Mouse (Mus musculus) left cerebral cortex, postnatal 4 days (tissue): Measurements from ENCODE around the gene Mfsd4b1. TPM values are rescaled to one million over a fixed set of nuclear protein-coding genes. Genes with fewer than 3 reads are reported as not detected.
"Not testable (repeated sequence)": the region's sequence is repeated elsewhere in the genome, so short reads cannot be mapped to it uniquely, and the experiment has no call there.

Experiments
- DNase-seq: peaks from one replicate; pipeline ENCODE4 v3.0.0-alpha.2; 2022
- intact Hi-C: fragments of 180-260 bp; cut with DNase I; formaldehyde crosslinking; loops from one replicate; pipeline ENCODE4 v1.15.1; 2025
- total RNA-seq, 2 experiments: library from RNA; stranded (reverse); gene quantifications; 2 replicates each; pipeline ENCODE4 v1.2.3; 2021

Gene Mfsd4b1
- total RNA-seq, 2 experiments from 2014 or later = 0.44 to 1.1 TPM

- intact Hi-C loops = no loop called here
- peak; percentile 58 for DNase-seq
Measured at GRCm38 (mm10) chr10:40036686-40037560, 11.9 kb upstream of the Mfsd4b1 start.

GRCm38 (mm10) chr10:40034956-40035355 is 9.9 kb upstream of the Mfsd4b1 start:
- no peak for DNase-seq
- intact Hi-C loops = no loop called here

- intact Hi-C loops = no loop called here
Measured at GRCm38 (mm10) chr10:40032897-40033296, 7.8 kb upstream of the Mfsd4b1 start.

GRCm38 (mm10) chr10:40030716-40031115 is 5.6 kb upstream of the Mfsd4b1 start:
- intact Hi-C loops = no loop called here

More at GRCm38 (mm10) chr10:40032897-40033296, 7.8 kb upstream of the Mfsd4b1 start:
- DNase-seq = no peak

GRCm38 (mm10) chr10:40029610-40030009 is 4.5 kb upstream of the Mfsd4b1 start:
- DNase-seq = no peak
- intact Hi-C loops = loop anchor here (10.0 kb wide), 1 partner anchor 65 kb away; the partner anchor contains the start of gene Mfsd4b3

More at GRCm38 (mm10) chr10:40030716-40031115, 5.6 kb upstream of the Mfsd4b1 start:
- no peak for DNase-seq

- DNase-seq = peak; percentile 51
- intact Hi-C loops = loop anchor here (10.0 kb wide), 1 partner anchor 63 kb away; the partner anchor contains the start of gene Mfsd4b3
Measured at GRCm38 (mm10) chr10:40028091-40028490, 3.0 kb upstream of the Mfsd4b1 start.

GRCm38 (mm10) chr10:40026546-40026945 is 1.5 kb upstream of the Mfsd4b1 start:
- no peak for DNase-seq
- intact Hi-C loops = loop anchor here (10.0 kb wide), 1 partner anchor 62 kb away; the partner anchor contains the start of gene Mfsd4b3

- no peak for DNase-seq
Measured at GRCm38 (mm10) chr10:40025560-40025959, 492 bp upstream of the Mfsd4b1 start.

GRCm38 (mm10) chr10:40020401-40020800 is 4.7 kb downstream of the Mfsd4b1 start:
- peak; percentile 8 for DNase-seq
- intact Hi-C loops = loop anchor here (10.0 kb wide), 1 partner anchor 56 kb away; the partner anchor contains the start of gene Mfsd4b3

More at GRCm38 (mm10) chr10:40025560-40025959, 492 bp upstream of the Mfsd4b1 start:
- intact Hi-C loops = loop anchor here (10.0 kb wide), 1 partner anchor 61 kb away; the partner anchor contains the start of gene Mfsd4b3

- intact Hi-C loops = no loop called here
- DNase-seq = no peak
Measured at GRCm38 (mm10) chr10:40019492-40019891, 5.6 kb downstream of the Mfsd4b1 start.

GRCm38 (mm10) chr10:40018261-40018860 is 6.7 kb downstream of the Mfsd4b1 start:
- intact Hi-C loops = no loop called here
- DNase-seq = peak; percentile 19

GRCm38 (mm10) chr10:40009591-40009990 is 15.5 kb downstream of the Mfsd4b1 start:
- no peak for DNase-seq
- intact Hi-C loops = no loop called here

- DNase-seq, intact Hi-C loops: not testable (repeated sequence)
Measured at GRCm38 (mm10) chr10:40008847-40009246, 16.2 kb downstream of the Mfsd4b1 start.

- intact Hi-C loops = no loop called here
- peak; percentile 8 for DNase-seq
Measured at GRCm38 (mm10) chr10:40007953-40008352, 17.1 kb downstream of the Mfsd4b1 start.

GRCm38 (mm10) chr10:40006963-40007362 is 18.1 kb downstream of the Mfsd4b1 start:
- intact Hi-C loops = no loop called here
- DNase-seq = no peak

GRCm38 (mm10) chr10:40000746-40001145 is 24.3 kb downstream of the Mfsd4b1 start:
- intact Hi-C loops = no loop called here
- DNase-seq = no peak

- no peak for DNase-seq
- intact Hi-C loops = no loop called here
Measured at GRCm38 (mm10) chr10:39991155-39991554, 33.9 kb downstream of the Mfsd4b1 start.

- intact Hi-C loops = no loop called here
- DNase-seq = no peak
Measured at GRCm38 (mm10) chr10:39986466-39986865, 38.6 kb downstream of the Mfsd4b1 start, which contains the start of gene Mfsd4b5. TSS of gene Mfsd4b5 (minus strand) at chr10:39986646.

- no peak for DNase-seq
- intact Hi-C loops = no loop called here
Measured at GRCm38 (mm10) chr10:39982604-39983003, 42.5 kb downstream of the Mfsd4b1 start.

- DNase-seq = no peak
- intact Hi-C loops = no loop called here
Measured at GRCm38 (mm10) chr10:39978231-39978630, 46.8 kb downstream of the Mfsd4b1 start.

GRCm38 (mm10) chr10:39977346-39977745 is 47.7 kb downstream of the Mfsd4b1 start:
- DNase-seq = no peak
- intact Hi-C loops = no loop called here
